Mouse (Mus musculus) forebrain, postnatal 0 days (tissue): ENCODE results near the gene Hyal3. TPM values are rescaled to one million over a fixed set of nuclear protein-coding genes. Genes with fewer than 3 reads are reported as not detected.

Experiments
- ATAC-seq: fragments of 200-750 bp; cut with Nextera tagmentation; 2 replicates; pipeline ENCODE4 v1.8.0; 2017; ENCODE audit warnings: mild to moderate bottlenecking, moderate library complexity
- DNase-seq: peaks from one replicate; pipeline ENCODE4 v3.0.0-alpha.2; 2015
- H3K27ac ChIP-seq: fragments of 300-500 bp; sonication (generic); 2 replicates; pipeline ENCODE4 v1.5.1; 2014; ENCODE audit warnings: low read depth, mild to moderate bottlenecking, antibody characterized with exemption, low read length, moderate library complexity, mixed read lengths
- H3K27me3 ChIP-seq: fragments of 300-500 bp; sonication (generic); 2 replicates; pipeline ENCODE4 v1.6.1; 2014; ENCODE audit warnings: mild to moderate bottlenecking, low read length, mixed read lengths; ENCODE audit not compliant: insufficient read depth
- H3K36me3 ChIP-seq: fragments of 300-500 bp; sonication (generic); 2 replicates; pipeline ENCODE4 v1.6.1; 2014; ENCODE audit warnings: mild to moderate bottlenecking, moderate library complexity; ENCODE audit not compliant: insufficient read depth
- H3K4me1 ChIP-seq: fragments of 300-500 bp; sonication (generic); 2 replicates; pipeline ENCODE4 v1.6.1; 2014; ENCODE audit warnings: antibody characterized with exemption; ENCODE audit not compliant: insufficient read depth
- H3K4me2 ChIP-seq: fragments of 300-500 bp; sonication (generic); 2 replicates; pipeline ENCODE4 v1.6.1; 2014; ENCODE audit warnings: low read depth, mild to moderate bottlenecking, moderate library complexity
- H3K4me3 ChIP-seq: fragments of 300-500 bp; sonication (generic); 2 replicates; pipeline ENCODE4 v1.5.1; 2014; ENCODE audit warnings: low read depth, low read length, mixed read lengths
- H3K9ac ChIP-seq: fragments of 300-500 bp; sonication (generic); 2 replicates; pipeline ENCODE4 v1.6.1; 2014; ENCODE audit warnings: mild to moderate bottlenecking
- H3K9me3 ChIP-seq: fragments of 300-500 bp; sonication (generic); 2 replicates; pipeline ENCODE4 v1.6.1; 2016; ENCODE audit warnings: low read length
- CTCF ChIP-seq: sonication (generic); IDR thresholded peaks from 2 replicates; pipeline ENCODE4 v1.5.1; 2016; ENCODE audit warnings: antibody characterized with exemption, control low read depth, low read depth
- WGBS: fragments of 180-500 bp; shearing (Covaris S2); extraction: QIAGEN DNeasy Blood & Tissue Kit; methylation state at CpG from one replicate; pipeline ENCODE4 v1.1.7; 2014; 5-methylcytosine and 5-hydroxymethylcytosine counted together
- polyA plus RNA-seq: library from polyadenylated mRNA; unstranded; fragments of >200 nt; fragmentation: Nextera tagmentation; extraction: Ambion mirVana; gene quantifications from 2 replicates; pipeline ENCODE4 v1.2.1, GENCODE M21; 2015
- total RNA-seq: library from RNA; depleted of rRNA; stranded (reverse); fragments of >200 nt; gene quantifications from 2 replicates; pipeline ENCODE4 v1.2.3, GENCODE M21; 2014

The Hyal3 gene
- total and polyA plus RNA-seq, 2 experiments from 2014 or later = 1.00 to 1.5 TPM

DNA sequence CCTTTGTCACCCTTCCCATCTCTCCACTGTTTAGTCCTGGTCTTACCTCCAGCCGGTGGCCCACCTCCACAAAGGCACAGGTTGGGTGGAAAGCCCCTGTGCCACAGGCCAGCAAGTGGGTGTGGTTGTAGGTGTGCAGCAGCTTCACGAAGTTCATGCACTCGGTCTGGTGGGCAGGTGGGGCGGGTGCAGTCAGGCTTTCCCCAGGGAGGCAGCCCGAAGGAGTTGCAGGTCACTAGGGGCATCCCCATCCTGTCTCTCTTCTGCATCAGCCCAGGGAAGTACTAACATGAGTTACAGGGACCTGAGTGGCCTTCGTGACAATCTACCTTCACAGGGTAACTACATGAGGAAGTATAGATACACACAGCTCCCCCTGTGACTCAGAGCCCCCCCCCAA is 22.6 kb downstream of the Hyal3 start:
- H3K9ac ChIP-seq = no peak overlapping the region
- no peaks in the 10 kb centered on the region for H3K4me1 ChIP-seq
- H3K9me3 ChIP-seq = no peaks in the 10 kb centered on the region
- no peak overlapping the region for H3K27ac ChIP-seq
- H3K4me3 ChIP-seq = no peak overlapping the region
- no peak overlapping the region for H3K4me2 ChIP-seq
- no peaks in the 10 kb centered on the region for H3K27me3 ChIP-seq
- H3K36me3 ChIP-seq = no peaks in the 10 kb centered on the region
- ATAC-seq = no peak
- no peak for DNase-seq
- WGBS = 85% methylated on average over 6 of the region's 6 CpGs
- no peak for TF ChIP-seq CTCF

- 50% methylated on average over 23 of the region's 23 CpGs for WGBS
- no peak overlapping the region for H3K4me2 ChIP-seq
- no peak for ATAC-seq
Measured at GRCm38 (mm10) chr9:107605041-107605661, 24.5 kb downstream of the Hyal3 start.

DNA sequence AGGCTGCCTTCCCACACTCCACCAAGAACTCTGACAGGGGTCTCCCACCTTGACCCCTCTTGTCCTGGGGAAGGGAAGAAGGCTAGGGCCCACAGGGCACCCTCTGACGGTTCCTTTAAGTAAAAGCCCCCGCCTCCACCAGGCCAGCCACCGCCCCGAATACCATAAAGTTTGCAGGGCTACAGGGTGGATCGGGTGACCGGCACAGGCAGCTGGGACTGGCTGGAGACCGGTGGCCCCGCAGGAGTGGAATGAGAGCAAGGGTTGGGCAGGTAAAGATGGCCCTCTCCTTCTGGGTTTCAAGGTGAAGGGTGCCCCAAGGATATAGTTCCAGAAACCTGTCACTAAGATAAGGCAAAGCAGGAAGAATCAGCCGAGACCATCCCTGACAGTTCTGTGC is 26.0 kb downstream of the Hyal3 start:
- DNase-seq = no peak

More at GRCm38 (mm10) chr9:107605041-107605661, 24.5 kb downstream of the Hyal3 start:
- H3K27ac ChIP-seq = no peak overlapping the region
- no peaks in the 10 kb centered on the region for H3K36me3 ChIP-seq
- no peak for DNase-seq
- no peak overlapping the region for H3K4me3 ChIP-seq
- H3K9me3 ChIP-seq = no peaks in the 10 kb centered on the region
- no peaks in the 10 kb centered on the region for H3K27me3 ChIP-seq
- H3K4me1 ChIP-seq = no peaks in the 10 kb centered on the region
- TF ChIP-seq CTCF = no peak
- no peak overlapping the region for H3K9ac ChIP-seq

DNA sequence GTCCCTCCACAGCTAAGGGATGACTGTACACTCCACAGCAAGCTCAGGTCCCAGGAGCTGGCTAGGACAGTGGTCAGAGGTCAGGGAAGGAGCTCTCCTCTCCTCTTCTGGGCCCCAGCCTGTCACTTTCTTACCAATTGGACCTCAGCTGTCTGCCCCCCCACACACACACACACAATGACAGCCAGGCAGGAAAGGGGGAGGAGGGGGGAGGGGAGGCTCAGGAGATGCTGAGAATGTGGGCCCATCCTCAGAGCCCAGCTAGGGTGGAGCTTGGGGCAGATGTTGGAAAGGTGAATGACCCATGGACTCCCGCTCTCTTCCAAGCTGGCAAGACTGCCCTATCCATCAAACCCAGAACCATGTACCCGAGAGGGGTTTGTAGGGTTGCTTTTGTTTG is 26.4 kb downstream of the Hyal3 start:
- 71% methylated on average over 2 of the region's 2 CpGs for WGBS
- ATAC-seq = no peak
- Histone ChIP-seq H3K9me3 (no peaks in the 10 kb centered on the region), H3K27ac (no peak overlapping the region), H3K4me2 (no peak overlapping the region), H3K9ac (no peak overlapping the region), H3K4me1 (0 out of 2 replicates have a peak, but pooled peaks cover 8% of the 10 kb centered on the region), H3K36me3 (no peaks in the 10 kb centered on the region), H3K27me3 (no peaks in the 10 kb centered on the region), H3K4me3 (no peak overlapping the region)
- no peak for DNase-seq
- TF ChIP-seq CTCF = no peak

More for the DNA sequence above, 26.0 kb downstream of the Hyal3 start:
- no peak overlapping the region for H3K9ac ChIP-seq
- no peak overlapping the region for H3K4me2 ChIP-seq
- H3K4me3 ChIP-seq = no peak overlapping the region
- no peaks in the 10 kb centered on the region for H3K27me3 ChIP-seq
- 0 out of 2 replicates have a peak, but pooled peaks cover 4% of the 10 kb centered on the region for H3K4me1 ChIP-seq
- no peaks in the 10 kb centered on the region for H3K36me3 ChIP-seq
- WGBS = 34% methylated on average over 9 of the region's 9 CpGs
- no peaks in the 10 kb centered on the region for H3K9me3 ChIP-seq
- no peak for TF ChIP-seq CTCF
- no peak for ATAC-seq
- H3K27ac ChIP-seq = no peak overlapping the region

GRCm38 (mm10) chr9:107607653-107608245 is 27.1 kb downstream of the Hyal3 start:
- ATAC-seq = no peak
- no peaks in the 10 kb centered on the region for H3K36me3 ChIP-seq
- H3K4me3 ChIP-seq = no peak overlapping the region
- H3K27me3 ChIP-seq = no peaks in the 10 kb centered on the region
- 0 out of 2 replicates have a peak, but pooled peaks cover 10% of the 10 kb centered on the region for H3K4me1 ChIP-seq
- H3K9ac ChIP-seq = no peak overlapping the region
- DNase-seq = no peak
- no peak overlapping the region for H3K4me2 ChIP-seq
- no peak for TF ChIP-seq CTCF
- WGBS = 55% methylated on average over 9 of the region's 9 CpGs
- H3K27ac ChIP-seq = no peak overlapping the region
- no peaks in the 10 kb centered on the region for H3K9me3 ChIP-seq

DNA sequence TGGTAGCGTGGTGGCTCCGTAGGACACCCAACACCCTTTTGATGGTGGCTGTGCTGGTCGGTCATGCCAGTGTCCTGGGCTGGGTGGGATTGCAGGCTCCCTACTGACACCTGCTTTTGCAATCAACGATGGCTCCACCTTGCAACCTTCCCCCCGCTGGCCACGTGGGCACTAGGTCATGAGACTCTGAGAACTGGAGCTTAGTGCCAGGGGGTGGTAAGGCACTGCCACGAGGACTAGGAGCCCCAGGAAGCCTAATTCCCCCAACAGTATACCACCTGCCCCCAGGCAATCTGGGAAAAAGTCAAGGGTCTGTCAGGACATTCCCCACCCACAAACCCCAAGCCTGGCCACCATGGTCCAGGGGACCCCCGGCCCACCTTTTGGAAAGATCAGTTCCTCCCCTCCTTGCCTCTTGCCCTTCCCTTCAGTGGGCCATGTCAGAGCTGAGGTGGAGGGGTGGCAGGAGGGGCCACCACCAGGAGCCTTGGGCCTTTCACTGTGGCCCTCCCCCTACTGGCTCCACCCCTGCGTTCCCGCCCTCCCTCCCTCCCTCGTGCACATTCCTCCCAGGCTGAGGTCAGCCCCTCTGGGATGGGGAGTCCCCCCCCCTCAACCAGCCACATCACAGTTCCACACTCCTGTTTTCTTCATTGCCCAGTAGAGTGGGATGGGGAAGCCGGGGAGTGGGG is 28.3 kb downstream of the Hyal3 start, which contains the start of gene Sema3b:
TSS of gene Sema3b (minus strand) at position 489 of the 692 bp plus-strand sequence.
- H3K4me2 ChIP-seq = no peak within 1 kb of the TSS
- no peak within 1 kb of the TSS for H3K4me3 ChIP-seq
- H3K27me3 ChIP-seq = no peaks in the 10 kb centered on the region
- H3K4me1 ChIP-seq = 0 out of 2 replicates have a peak, but pooled peaks cover 10% of the 10 kb centered on the region
- 42% methylated on average over 12 of the region's 12 CpGs for WGBS
- H3K9ac ChIP-seq = no peak within 1 kb of the TSS
- DNase-seq (no peak), ATAC-seq (no peak)
- no peak for TF ChIP-seq CTCF
- H3K9me3 ChIP-seq = no peaks in the 10 kb centered on the region
- H3K36me3 ChIP-seq = peaks cover 2% of the 10 kb centered on the region; the same call in 1 of the 2 replicates
- no peak within 1 kb of the TSS for H3K27ac ChIP-seq

DNA sequence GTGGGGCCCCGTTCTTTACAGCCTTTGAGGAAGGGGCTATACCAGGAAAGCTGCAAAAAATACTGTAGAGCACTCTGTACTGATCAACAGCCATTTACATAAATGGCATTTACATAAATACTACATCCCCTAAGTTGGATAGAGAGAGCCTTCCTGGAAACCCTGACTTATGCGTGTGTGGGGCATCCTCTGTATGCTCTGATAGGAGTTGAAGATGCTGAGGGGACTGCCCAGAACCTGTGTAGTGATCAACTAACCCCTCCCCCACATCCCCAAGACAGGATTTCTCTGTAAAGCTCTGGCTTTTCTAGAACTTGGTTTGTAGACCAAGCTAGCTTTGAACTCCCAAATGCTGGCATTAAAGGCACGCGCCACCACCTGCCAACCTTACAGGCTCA is 28.8 kb downstream of the Hyal3 start:
- Histone ChIP-seq H3K27ac (no peak overlapping the region), H3K4me3 (no peak overlapping the region), H3K4me2 (no peak overlapping the region), H3K4me1 (0 out of 2 replicates have a peak, but pooled peaks cover 10% of the 10 kb centered on the region), H3K9ac (no peak overlapping the region), H3K9me3 (no peaks in the 10 kb centered on the region), H3K27me3 (no peaks in the 10 kb centered on the region), H3K36me3 (peaks cover 7% of the 10 kb centered on the region; the same call in 1 of the 2 replicates)
- no peak for ATAC-seq
- no peak for DNase-seq
- WGBS = 67% methylated on average over 4 of the region's 4 CpGs
- no peak for TF ChIP-seq CTCF
